Mouse (Mus musculus): ENCODE measurements at regions not wholly inside any gene's neighbourhood (a gene's known extent, or its start where the extent isn't known, plus 50 kb on each side); places are given as distances from the start of the nearest gene placed in this dataset.

DNA sequence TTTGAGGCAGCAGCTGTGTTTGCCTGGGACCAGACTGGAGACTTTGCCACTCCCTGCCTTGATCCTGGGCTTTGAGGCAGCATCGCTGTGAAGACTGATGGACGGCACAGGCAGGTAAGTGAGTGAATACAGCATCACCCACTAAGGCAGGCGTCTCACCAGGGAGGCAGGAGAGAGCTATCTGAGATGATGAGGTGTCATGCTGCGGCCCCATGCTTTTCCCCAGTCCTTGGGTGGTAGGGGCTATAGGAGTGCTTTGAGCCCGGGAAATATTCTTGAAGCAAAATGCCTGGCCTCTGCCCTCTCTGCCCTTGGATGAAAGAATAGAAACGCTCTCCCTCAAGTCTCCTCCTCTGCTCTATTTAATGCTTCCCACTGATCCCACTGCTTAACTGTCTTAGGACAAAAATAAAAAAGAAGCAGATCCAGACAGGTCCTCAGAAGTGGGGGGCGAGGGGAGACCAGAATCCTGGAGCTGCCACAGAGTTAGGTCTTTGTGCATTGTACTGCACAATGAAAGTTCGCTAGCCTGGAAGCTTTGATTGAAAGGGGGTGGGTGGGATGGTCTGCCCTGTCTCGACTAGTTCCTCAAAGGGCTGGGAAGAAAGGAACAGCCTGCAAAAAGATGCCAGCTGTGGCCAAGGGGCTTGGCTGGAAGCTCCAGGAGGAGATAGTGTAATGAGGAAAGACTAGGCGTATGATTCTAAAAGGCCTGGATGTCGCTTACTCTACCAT lies 117.4 kb upstream of the Cdh5 start:
- 42% methylated on average over 11 of the region's 11 CpGs for WGBS
- Histone ChIP-seq H3K4me3 (no peak overlapping the region), H3K4me2 (replicated peaks) (no peak overlapping the region), H3K9ac (replicated peaks) (no peak overlapping the region), H3K4me1 (peaks cover 7% of the 10 kb centered on the region; the same call in 1 of the 2 replicates), H3K36me3 (no peaks in the 10 kb centered on the region), H3K27ac (replicated peaks) (no peak overlapping the region), H3K27me3 (no peaks in the 10 kb centered on the region), H3K9me3 (0 out of 2 replicates have a peak, but pooled peaks cover 4% of the 10 kb centered on the region)
- ATAC-seq (ENCODE audit: low FRiP score, low read depth) = 0 out of 2 replicates have a peak, but pooled peaks have one; percentile 16

DNA sequence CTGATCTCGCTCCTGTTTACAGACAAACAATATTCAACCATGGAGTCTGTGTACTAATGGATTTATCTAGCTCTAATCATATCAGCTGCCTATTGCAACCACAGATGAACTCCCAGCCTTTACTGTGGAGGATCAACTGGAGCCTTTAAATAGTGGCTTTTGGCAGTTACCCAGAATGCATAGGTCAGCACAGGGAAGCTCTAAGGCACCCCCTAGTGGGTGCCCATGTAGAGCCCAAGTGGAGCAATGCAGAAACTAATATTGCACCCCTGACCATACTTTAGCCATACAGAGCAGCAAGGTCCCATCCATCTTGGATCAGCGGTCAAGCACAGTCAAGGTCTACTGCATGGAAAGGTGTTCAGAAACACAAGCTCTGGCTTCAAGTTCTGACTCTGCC lies 115.8 kb upstream of the Cdh5 start:
- Histone ChIP-seq H3K4me2 (replicated peaks) (no peak overlapping the region), H3K36me3 (no peaks in the 10 kb centered on the region), H3K4me3 (no peak overlapping the region), H3K9ac (replicated peaks) (no peak overlapping the region), H3K9me3 (0 out of 2 replicates have a peak, but pooled peaks cover 4% of the 10 kb centered on the region), H3K27me3 (no peaks in the 10 kb centered on the region), H3K4me1 (peaks cover 7% of the 10 kb centered on the region; the same call in 1 of the 2 replicates), H3K27ac (replicated peaks) (no peak overlapping the region)
- 96% methylated on average over 2 of the region's 2 CpGs for WGBS
- no peak for ATAC-seq (ENCODE audit: low FRiP score, low read depth)

DNA sequence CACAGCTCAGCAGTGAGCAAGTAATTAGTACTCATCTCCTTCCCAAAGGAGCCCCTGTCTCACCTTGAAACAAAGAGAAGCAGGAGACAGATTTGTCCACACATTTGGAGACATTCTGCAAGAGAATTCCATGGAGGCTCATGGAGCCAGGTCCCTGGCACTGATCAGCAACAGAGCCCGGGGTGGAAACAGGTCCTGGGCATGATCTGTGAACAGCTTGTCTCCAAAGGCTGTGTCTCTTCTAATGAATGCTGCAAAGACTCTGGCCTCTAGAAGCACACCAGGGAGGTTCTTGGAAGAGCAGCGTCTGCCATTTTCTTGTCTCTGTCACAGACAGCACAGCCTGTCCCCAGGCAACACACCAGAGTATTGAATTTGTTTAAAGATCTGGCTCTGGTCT lies 107.5 kb upstream of the Cdh5 start:
- Histone ChIP-seq H3K9me3 (no peaks in the 10 kb centered on the region), H3K4me1 (no peaks in the 10 kb centered on the region), H3K36me3 (no peaks in the 10 kb centered on the region), H3K9ac (replicated peaks) (no peak overlapping the region), H3K27me3 (no peaks in the 10 kb centered on the region), H3K27ac (replicated peaks) (no peak overlapping the region), H3K4me3 (no peak overlapping the region), H3K4me2 (replicated peaks) (no peak overlapping the region)
- 78% methylated on average over 2 of the region's 2 CpGs for WGBS
- ATAC-seq (ENCODE audit: low FRiP score, low read depth) = no peak

DNA sequence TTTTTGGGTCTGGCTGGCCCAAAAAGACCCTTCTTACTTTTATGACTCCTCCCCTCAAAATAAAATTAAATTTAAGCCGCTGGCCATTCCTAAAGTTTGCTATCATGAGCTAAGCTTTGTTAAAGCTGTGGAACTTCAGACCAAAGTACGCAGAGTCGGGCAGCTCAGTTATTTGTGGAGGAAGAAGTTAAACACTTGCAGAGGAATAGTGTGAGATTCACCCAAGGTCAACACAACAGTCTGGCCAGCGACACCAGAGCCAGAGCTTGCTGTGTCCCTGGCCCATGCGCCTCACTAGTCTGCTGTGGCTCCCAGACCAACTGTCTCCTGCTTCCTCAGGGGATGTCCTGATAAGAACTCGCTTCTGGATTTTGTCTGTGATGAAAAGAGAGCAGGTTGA lies 103.3 kb upstream of the Cdh5 start:
- Histone ChIP-seq H3K9me3 (no peaks in the 10 kb centered on the region), H3K4me2 (replicated peaks) (no peak overlapping the region), H3K4me1 (no peaks in the 10 kb centered on the region), H3K27me3 (no peaks in the 10 kb centered on the region), H3K4me3 (no peak overlapping the region), H3K9ac (replicated peaks) (no peak overlapping the region), H3K27ac (replicated peaks) (no peak overlapping the region), H3K36me3 (no peaks in the 10 kb centered on the region)
- WGBS = 88% methylated on average over 6 of the region's 6 CpGs
- no peak for ATAC-seq (ENCODE audit: low FRiP score, low read depth)

DNA sequence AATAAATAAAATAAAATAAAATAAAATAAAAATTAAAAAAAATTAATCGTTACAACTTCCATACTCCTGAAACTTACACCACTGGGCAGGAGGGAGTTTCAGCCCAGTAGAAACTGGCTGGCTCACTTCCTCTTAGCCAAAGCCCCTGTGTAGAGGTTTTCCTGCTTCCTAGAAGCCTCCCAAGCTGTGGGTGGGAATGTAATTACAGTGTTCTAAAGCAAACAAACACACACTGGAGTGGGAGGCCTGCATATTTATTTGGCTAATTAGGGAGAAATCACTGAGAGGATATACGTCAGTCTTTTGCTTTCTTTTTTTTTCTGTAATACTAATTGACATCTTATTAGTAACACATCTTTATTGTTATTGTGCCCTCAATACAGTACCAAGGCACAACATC lies 94.2 kb upstream of the Cdh5 start:
- Histone ChIP-seq H3K4me1 (no peaks in the 10 kb centered on the region), H3K27ac (replicated peaks) (no peak overlapping the region), H3K4me2 (replicated peaks) (no peak overlapping the region), H3K4me3 (no peak overlapping the region), H3K9ac (replicated peaks) (no peak overlapping the region), H3K36me3 (no peaks in the 10 kb centered on the region), H3K27me3 (no peaks in the 10 kb centered on the region), H3K9me3 (no peaks in the 10 kb centered on the region)
- WGBS = 68% methylated on average over 2 of the region's 2 CpGs
- no peak for ATAC-seq (ENCODE audit: low FRiP score, low read depth)

DNA sequence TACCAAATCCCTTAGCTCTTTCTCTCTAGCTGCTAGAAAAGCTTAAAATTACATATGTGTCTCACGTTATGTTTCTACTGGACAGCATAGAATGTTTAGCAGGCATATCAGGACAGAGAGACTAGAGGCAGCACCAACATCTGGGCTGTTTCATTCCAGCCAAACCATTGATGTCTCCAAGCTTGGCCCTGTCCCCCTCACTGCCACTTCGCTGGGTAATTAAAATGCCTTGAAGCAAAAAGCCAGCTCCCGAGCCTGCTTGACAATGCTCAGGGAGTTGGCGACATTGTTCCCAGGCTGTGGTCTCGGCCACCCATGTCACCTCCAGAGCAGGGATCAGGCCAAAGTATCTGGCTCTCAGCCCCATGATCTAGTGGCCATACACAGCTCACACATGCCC lies 92.7 kb upstream of the Cdh5 start:
- H3K4me1 ChIP-seq = no peaks in the 10 kb centered on the region
- no peaks in the 10 kb centered on the region for H3K36me3 ChIP-seq
- ATAC-seq (ENCODE audit: low FRiP score, low read depth) = no peak
- H3K9me3 ChIP-seq = no peaks in the 10 kb centered on the region
- H3K27me3 ChIP-seq = no peaks in the 10 kb centered on the region
- 66% methylated on average over 5 of the region's 5 CpGs for WGBS
- no peak overlapping the region for H3K4me2 ChIP-seq (replicated peaks)
- H3K4me3 ChIP-seq = no peak overlapping the region
- no peak overlapping the region for H3K27ac ChIP-seq (replicated peaks)
- H3K9ac ChIP-seq (replicated peaks) = no peak overlapping the region

DNA sequence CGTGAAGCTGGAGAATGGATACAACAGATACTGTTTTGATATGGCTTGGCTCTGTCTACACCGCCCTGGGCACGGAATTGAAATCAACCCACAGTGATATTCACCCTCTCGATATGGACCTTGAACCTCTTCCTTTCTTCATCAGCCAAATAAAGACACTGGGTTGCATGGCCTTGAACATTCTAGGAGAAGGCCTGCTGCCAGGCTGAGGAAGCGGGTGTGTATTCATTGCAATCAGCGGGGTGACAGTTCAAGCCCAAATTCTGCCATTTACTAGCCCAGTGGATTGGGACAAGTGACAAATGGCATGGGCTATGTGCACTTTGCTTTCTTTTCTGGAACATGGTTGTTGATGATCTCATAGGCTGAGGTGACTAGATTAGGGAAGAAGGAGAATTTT lies 92.1 kb upstream of the Cdh5 start:
- no peak for ATAC-seq (ENCODE audit: low FRiP score, low read depth)
- Histone ChIP-seq H3K9ac (replicated peaks) (no peak overlapping the region), H3K27ac (replicated peaks) (no peak overlapping the region), H3K4me1 (no peaks in the 10 kb centered on the region), H3K9me3 (no peaks in the 10 kb centered on the region), H3K27me3 (no peaks in the 10 kb centered on the region), H3K36me3 (no peaks in the 10 kb centered on the region), H3K4me2 (replicated peaks) (no peak overlapping the region), H3K4me3 (no peak overlapping the region)
- 95% methylated on average over 6 of the region's 6 CpGs for WGBS

DNA sequence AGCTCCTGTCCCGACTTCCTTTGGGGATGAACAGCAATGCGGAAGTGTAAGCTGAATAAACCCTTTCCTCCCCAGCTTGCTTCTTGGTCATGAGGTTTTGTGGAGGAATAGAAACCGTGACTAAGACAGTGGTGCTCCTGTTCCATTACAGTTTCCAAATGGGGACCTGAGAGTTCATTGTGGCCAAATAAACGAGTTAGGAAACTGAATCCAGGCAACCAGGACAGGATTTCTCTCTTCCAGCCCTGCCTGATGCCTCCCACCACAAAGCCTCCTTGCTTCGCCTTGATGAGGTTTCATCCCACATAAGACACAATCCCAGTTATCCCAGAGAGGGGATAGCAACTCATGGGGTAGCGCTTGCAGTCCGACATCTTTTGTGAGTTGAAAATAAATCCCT lies 79.2 kb upstream of the Cdh5 start:
- Histone ChIP-seq H3K36me3 (no peaks in the 10 kb centered on the region), H3K9ac (replicated peaks) (no peak overlapping the region), H3K4me3 (no peak overlapping the region), H3K27ac (replicated peaks) (no peak overlapping the region), H3K27me3 (0 out of 2 replicates have a peak, but pooled peaks cover 7% of the 10 kb centered on the region), H3K4me1 (no peaks in the 10 kb centered on the region), H3K4me2 (replicated peaks) (no peak overlapping the region), H3K9me3 (no peaks in the 10 kb centered on the region)
- ATAC-seq (ENCODE audit: low FRiP score, low read depth) = no peak
- WGBS = 83% methylated on average over 7 of the region's 7 CpGs

DNA sequence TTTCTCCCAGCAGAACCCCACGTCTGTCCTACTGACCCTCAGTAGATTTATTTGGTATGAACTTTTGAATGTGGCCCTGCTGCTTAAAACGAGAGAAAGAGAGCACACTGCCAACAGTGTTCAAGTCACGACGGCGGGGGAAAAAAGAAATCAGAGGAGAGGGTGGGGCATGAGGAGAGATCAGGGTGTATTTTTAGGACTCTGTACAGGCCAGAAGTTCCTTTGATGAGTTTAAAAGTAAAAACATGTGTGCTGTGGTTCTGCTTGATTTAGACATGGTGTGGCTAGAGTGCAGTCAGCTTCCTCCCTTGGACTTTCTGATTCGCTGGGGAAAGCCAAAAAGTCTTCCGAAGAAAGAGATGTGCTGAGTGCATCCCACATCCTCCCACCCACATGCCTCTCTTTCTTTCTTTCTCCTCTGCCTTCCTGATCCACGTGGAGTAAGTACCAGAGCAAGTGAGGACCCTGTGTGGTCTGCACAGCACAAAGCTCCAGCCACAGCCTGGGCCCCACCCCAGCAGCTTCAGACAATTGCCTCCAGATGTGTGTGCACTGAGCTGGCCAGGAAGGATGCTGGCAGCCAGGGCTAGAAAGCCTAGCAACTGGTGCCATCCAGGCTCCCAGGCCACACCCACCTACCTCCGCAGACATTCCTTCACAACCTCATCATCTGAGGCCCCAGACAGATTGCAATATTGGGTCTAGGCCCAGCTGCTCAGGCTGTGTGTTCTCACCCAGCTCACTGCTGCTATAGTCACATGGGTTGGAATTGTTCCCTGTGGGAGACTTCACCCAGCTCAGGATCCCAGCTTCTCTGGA lies 78.5 kb upstream of the Cdh5 start:
- Histone ChIP-seq H3K9ac (replicated peaks) (no peak overlapping the region), H3K9me3 (no peaks in the 10 kb centered on the region), H3K4me1 (no peaks in the 10 kb centered on the region), H3K36me3 (no peaks in the 10 kb centered on the region), H3K4me3 (no peak overlapping the region), H3K4me2 (replicated peaks) (no peak overlapping the region), H3K27ac (replicated peaks) (no peak overlapping the region), H3K27me3 (peaks cover 11% of the 10 kb centered on the region; the same call in 1 of the 2 replicates)
- ATAC-seq (ENCODE audit: low FRiP score, low read depth) = no peak
- 67% methylated on average over 9 of the region's 9 CpGs for WGBS

DNA sequence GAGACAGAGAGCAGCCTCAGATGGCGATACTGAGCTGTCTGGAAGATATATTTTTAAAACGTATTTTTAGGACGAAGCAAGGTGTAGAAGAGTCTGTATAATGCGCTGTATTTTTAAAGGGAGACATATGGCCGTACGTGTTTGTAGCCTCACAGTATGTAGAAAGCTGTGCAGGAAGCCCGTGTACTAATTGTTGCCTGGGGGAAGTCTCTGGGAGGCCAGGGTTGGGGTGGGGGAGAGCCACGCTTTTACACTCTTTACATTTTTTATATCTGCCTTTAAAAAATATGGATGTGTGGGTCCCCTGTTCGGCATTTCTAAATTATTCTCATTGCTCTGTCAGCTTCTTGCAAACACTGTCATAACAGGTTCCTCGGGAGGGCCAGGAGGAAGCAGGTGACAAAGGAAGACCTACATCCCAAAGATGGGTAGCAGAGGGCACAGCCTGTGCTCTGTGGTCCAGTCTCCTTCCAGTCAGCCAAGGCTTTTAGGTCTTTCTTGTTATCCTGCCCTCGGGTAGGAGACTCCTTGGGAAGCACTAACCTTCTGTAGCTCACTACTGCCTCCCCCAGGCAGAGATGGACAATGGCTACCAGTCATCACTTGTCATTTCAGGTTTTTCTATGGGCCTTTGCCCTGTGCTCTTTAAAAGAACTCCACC lies 74.1 kb upstream of the Cdh5 start:
- Histone ChIP-seq H3K4me2 (replicated peaks) (no peak overlapping the region), H3K4me3 (no peak overlapping the region), H3K27me3 (peaks cover 16% of the 10 kb centered on the region; the same call in 1 of the 2 replicates), H3K9me3 (no peaks in the 10 kb centered on the region), H3K9ac (replicated peaks) (no peak overlapping the region), H3K27ac (replicated peaks) (no peak overlapping the region), H3K4me1 (no peaks in the 10 kb centered on the region), H3K36me3 (no peaks in the 10 kb centered on the region)
- no peak for ATAC-seq (ENCODE audit: low FRiP score, low read depth)
- 80% methylated on average over 11 of the region's 11 CpGs for WGBS

DNA sequence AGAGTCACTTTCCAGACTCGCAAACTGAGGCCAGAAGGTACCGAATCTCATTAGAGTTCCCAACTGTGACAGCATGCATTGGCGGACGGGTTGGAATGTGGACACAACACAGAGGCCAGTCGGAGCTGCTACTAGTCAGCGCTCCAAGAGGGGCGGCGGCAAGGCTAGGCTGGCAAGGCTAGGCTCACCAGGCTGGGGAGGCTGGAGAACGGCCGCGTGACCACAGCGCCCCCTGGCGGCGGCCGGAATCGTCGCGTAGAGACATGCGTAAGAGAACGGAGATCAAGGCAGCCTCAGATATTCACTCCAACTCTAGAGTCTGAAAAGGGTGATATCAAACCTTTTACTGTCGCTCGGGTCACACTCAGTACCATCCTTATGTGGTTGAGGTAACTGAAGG lies 72.8 kb upstream of the Cdh5 start:
- WGBS = 2% methylated on average over 22 of the region's 22 CpGs
- Histone ChIP-seq H3K36me3 (no peaks in the 10 kb centered on the region), H3K9ac (replicated peaks) (no peak overlapping the region), H3K9me3 (no peaks in the 10 kb centered on the region), H3K4me2 (replicated peaks) (peak overlapping the region; percentile 37), H3K27ac (replicated peaks) (no peak overlapping the region), H3K27me3 (peaks cover 16% of the 10 kb centered on the region; the same call in 1 of the 2 replicates), H3K4me3 (0 out of 2 replicates have a peak overlapping the region, but pooled peaks have one; percentile 0), H3K4me1 (no peaks in the 10 kb centered on the region)
- peak; percentile 89 for ATAC-seq (ENCODE audit: low FRiP score, low read depth)

DNA sequence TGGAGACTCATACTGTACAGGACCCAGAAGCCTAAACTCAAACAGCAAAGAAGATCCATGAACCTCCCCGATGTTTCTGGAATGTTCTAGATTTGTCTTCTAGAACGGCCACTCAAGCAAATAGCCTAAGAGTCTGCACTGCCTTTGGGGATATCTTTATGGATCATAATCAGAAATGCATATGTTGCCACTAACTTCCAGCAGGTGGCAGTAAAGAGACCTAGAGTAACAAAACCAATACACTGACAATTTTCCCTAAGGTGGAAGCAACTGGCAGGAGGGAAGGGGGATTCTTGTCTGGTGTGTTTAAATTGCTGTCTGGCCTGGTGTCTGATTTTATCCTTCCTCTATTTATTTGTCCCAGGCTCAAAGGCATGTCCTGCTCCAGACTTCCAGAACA lies 69.2 kb upstream of the Cdh5 start:
- no peaks in the 10 kb centered on the region for H3K36me3 ChIP-seq
- WGBS = 99% methylated on average over 2 of the region's 2 CpGs
- ATAC-seq (ENCODE audit: low FRiP score, low read depth) = no peak

More for the DNA sequence above, 69.2 kb upstream of the Cdh5 start:
- H3K4me3 ChIP-seq = no peak overlapping the region
- no peaks in the 10 kb centered on the region for H3K4me1 ChIP-seq
- no peak overlapping the region for H3K27ac ChIP-seq (replicated peaks)
- H3K27me3 ChIP-seq = peaks cover 8% of the 10 kb centered on the region; the same call in 1 of the 2 replicates
- no peaks in the 10 kb centered on the region for H3K9me3 ChIP-seq
- H3K9ac ChIP-seq (replicated peaks) = no peak overlapping the region
- no peak overlapping the region for H3K4me2 ChIP-seq (replicated peaks)
